Mouse (Mus musculus) CD4-positive, CD25-positive, alpha-beta regulatory T cell, adult 4 months (primary cell): ENCODE data around the gene Try10. TPM values are rescaled to one million over a fixed set of nuclear protein-coding genes. Genes with fewer than 3 reads are reported as not detected.
"Not testable (repeated sequence)": the region's sequence is repeated elsewhere in the genome, so short reads cannot be mapped to it uniquely, and the experiment has no call there.

Experiments
- ATAC-seq: one replicate; pipeline ENCODE4 v1.8.0; 2017
- polyA plus RNA-seq, 2 experiments: library from polyadenylated mRNA; unstranded; fragments of 100-300 nt; shearing (Covaris generic); gene quantifications; one replicate each; pipeline ENCODE4 v1.2.1; 2017

The Try10 gene
- not detected for polyA plus RNA-seq

- ATAC-seq, result no peak
Measured at GRCm38 (mm10) chr6:41353932-41354331, at the start of gene Try10. Gene Try10 (plus strand): TSS chr6:41354105.

DNA sequence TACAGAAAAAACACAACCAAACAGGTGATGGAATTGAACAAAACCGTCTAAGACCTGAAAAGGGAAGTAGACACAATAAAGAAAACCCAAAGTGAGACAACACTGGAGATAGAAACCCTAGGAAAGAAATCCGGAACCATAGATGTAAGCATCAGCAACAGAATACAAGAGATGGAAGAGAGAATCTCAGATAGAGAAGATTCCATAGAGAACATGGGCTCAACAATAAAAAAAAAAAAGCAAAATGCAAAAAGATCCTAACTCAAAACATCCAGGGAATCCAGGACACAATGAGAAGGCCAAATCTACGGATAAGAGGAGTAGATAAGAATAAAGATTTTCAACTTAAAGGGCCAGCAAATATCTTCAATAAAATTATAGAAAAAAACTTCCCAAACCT, 37.2 kb upstream of the Try10 start, which contains the start of gene Try5:
TSS of gene Try5 (minus strand) at position 101 of the 400 bp plus-strand sequence.
- not testable (repeated sequence) for ATAC-seq

DNA sequence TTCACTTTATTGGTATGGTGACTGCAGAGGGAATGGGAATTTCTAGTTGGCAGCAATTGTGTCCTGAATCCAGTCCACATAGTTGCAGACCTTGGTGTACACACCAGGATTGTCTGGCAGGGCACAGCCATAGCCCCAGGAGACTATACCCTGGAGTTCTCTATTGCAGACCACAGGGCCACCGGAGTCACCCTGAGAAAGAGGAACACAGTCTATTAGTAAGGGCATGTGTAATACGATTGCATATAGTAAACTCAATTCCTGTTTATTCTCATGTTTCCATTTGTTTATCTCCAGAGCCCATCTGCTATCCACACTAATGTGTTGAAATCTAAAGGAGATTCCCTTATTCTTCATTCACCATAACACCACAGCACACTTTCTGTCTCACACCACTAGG, 19.9 kb downstream of the Try10 start:
- ATAC-seq, result not testable (repeated sequence)

DNA sequence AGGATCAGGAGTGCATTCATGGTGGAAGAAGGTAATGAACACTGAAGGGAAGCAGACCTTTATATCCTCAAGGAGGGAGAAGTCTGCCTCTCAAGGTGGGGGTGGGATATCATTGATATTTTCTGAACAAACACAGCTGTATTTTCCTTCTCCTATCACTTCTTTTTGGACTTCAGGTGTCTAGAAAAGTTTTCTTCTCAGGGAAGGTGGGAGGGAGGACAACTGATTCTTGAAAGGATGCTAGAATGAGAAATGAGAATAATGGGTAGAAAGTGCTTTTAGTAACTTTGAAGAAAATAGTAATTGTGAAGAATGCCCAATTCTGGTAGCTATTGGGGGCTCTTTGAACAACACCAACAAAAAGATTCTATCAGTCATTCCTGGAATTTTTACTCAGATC, 23.7 kb downstream of the Try10 start, which contains the start of gene Prss3:
TSS of gene Prss3 (minus strand) at position 101 of the 400 bp plus-strand sequence.
- ATAC-seq, result not testable (repeated sequence)

DNA sequence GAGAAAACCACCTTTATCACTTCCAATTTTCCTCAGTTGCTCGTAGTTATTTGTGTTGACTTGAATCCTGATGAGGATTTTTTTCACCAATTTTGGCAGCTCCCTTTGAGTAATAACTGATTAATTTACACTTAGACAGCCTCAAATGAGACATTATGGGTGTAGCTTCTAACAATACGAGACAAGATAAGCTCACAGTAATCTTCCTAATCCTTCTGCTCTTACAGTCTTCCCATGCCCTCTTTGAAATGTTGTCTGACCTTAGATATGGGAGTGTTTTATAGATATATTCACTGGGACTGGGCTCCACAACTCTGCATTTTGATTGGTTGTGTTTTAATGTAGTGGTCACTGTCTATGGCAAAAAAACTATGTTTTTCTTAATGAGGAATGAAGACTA, 32.9 kb downstream of the Try10 start:
- no peak for ATAC-seq

GRCm38 (mm10) chr6:41391640-41392039, 37.7 kb downstream of the Try10 start:
- not testable (repeated sequence) for ATAC-seq

DNA sequence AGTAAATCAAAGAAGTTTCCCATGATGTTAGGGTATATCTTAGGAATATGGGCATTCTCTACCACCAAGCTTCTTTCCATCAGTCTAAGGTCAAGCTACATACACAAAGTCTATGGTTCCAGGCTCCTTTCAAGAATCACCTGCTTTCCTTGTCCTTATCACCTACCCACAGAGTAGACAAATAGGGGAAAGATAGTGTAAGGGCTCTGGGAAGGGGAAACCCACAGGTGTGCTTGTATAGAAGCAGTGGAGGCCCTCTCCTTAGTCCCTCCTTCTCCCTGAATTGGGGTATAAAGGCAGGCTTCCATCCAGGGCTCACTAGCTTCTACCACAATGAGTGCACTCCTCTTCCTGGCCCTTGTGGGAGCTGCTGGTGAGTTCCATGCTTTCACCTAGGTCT, 38.2 kb downstream of the Try10 start, which contains the start of gene Gm5771:
TSS of gene Gm5771 (plus strand) at position 301 of the 400 bp plus-strand sequence.
- ATAC-seq, result not testable (repeated sequence)

Other genes with a start within 250 kb of the Try10 start
- gene Try4, start 51.8 kb upstream of the Try10 start, polyA plus RNA-seq, result not detected
- gene Try5, start 37.3 kb upstream of the Try10 start, polyA plus RNA-seq, result not detected
- not detected for gene Prss3, start 23.6 kb downstream of the Try10 start, polyA plus RNA-seq
- gene Gm5771, start 38.3 kb downstream of the Try10 start, polyA plus RNA-seq, result not detected
- gene Gm10334, start 92.0 kb downstream of the Try10 start, polyA plus RNA-seq, result not detected
- gene Prss1, start 104.8 kb downstream of the Try10 start, polyA plus RNA-seq, result not detected
- gene Prss2, start 167.7 kb downstream of the Try10 start, polyA plus RNA-seq, result 1 to 10 TPM; 2.0 to 3.1 TPM